Mouse (Mus musculus) gastrocnemius, postnatal 25 days (tissue): ENCODE measurements at regions not wholly inside any gene's neighbourhood (a gene's known extent, or its start where the extent isn't known, plus 50 kb on each side); places are given as distances from the start of the nearest gene placed in this dataset.

ENCODE experiments used
- DNase-seq: peaks from one replicate; pipeline ENCODE4 v3.0.0; 2022

- no peak for DNase-seq
These were observed 63.8 kb upstream of the Dscam start for GRCm38 (mm10) chr16:97234321-97234720.

GRCm38 (mm10) chr16:97239626-97240025, 69.1 kb upstream of the Dscam start:
- DNase-seq = no peak

GRCm38 (mm10) chr16:97240085-97240484, 69.5 kb upstream of the Dscam start:
- no peak for DNase-seq

GRCm38 (mm10) chr16:97240859-97241360, 70.4 kb upstream of the Dscam start:
- DNase-seq = no peak

- DNase-seq = no peak
These were observed 71.1 kb upstream of the Dscam start for GRCm38 (mm10) chr16:97241639-97242038.

GRCm38 (mm10) chr16:97250488-97250887, 79.9 kb upstream of the Dscam start:
- no peak for DNase-seq

- DNase-seq = no peak
These were observed 82.0 kb upstream of the Dscam start for GRCm38 (mm10) chr16:97252551-97252950.

- DNase-seq = no peak
These were observed 82.6 kb upstream of the Dscam start for GRCm38 (mm10) chr16:97252997-97253635.

GRCm38 (mm10) chr16:97258821-97259220, 88.3 kb upstream of the Dscam start:
- no peak for DNase-seq

GRCm38 (mm10) chr16:97263451-97263850, 92.9 kb upstream of the Dscam start:
- DNase-seq = no peak

- no peak for DNase-seq
These were observed 86.0 kb upstream of the Bace2 start for GRCm38 (mm10) chr16:97270417-97271133.

- DNase-seq = no peak
These were observed 85.3 kb upstream of the Bace2 start for GRCm38 (mm10) chr16:97271264-97271663.

- peak; percentile 24 for DNase-seq
These were observed 84.4 kb upstream of the Bace2 start for GRCm38 (mm10) chr16:97272035-97272631.

GRCm38 (mm10) chr16:97278913-97279312, 77.6 kb upstream of the Bace2 start:
- no peak for DNase-seq

- no peak for DNase-seq
These were observed 74.9 kb upstream of the Bace2 start for GRCm38 (mm10) chr16:97281615-97282110.

- DNase-seq = no peak
These were observed 73.6 kb upstream of the Bace2 start for GRCm38 (mm10) chr16:97282943-97283342.

- DNase-seq = no peak
These were observed 70.6 kb upstream of the Bace2 start for GRCm38 (mm10) chr16:97285886-97286447.

GRCm38 (mm10) chr16:97286717-97287116, 69.8 kb upstream of the Bace2 start:
- peak; percentile 19 for DNase-seq

GRCm38 (mm10) chr16:97288634-97289033, 67.9 kb upstream of the Bace2 start:
- DNase-seq = no peak

GRCm38 (mm10) chr16:97292484-97293048, 64.0 kb upstream of the Bace2 start:
- DNase-seq = no peak

- DNase-seq = peak; percentile 31
These were observed 63.3 kb upstream of the Bace2 start for GRCm38 (mm10) chr16:97293273-97293672.

GRCm38 (mm10) chr16:97297140-97297539, 59.4 kb upstream of the Bace2 start:
- DNase-seq = no peak
